Mouse (Mus musculus) liver, embryonic 13.5 days (tissue): ENCODE results near the gene Fryl. TPM values are rescaled to one million over a fixed set of nuclear protein-coding genes. Genes with fewer than 3 reads are reported as not detected.

Experiments used
- ATAC-seq: fragments of 200-750 bp; cut with Nextera tagmentation; 2 replicates; pipeline ENCODE4 v1.8.0; 2017; ENCODE audit warnings: low read depth, mild to moderate bottlenecking, moderate number of reproducible peaks, moderate library complexity
- DNase-seq: peaks from one replicate; pipeline ENCODE4 v3.0.0; 2022
- H3K27ac ChIP-seq: fragments of 300-500 bp; sonication (generic); 2 replicates; pipeline ENCODE4 v1.5.1; 2015; ENCODE audit warnings: moderate library complexity, mild to moderate bottlenecking, inconsistent platforms
- H3K27me3 ChIP-seq: fragments of 300-500 bp; sonication (generic); 2 replicates; pipeline ENCODE4 v1.6.1; 2015; ENCODE audit warnings: mild to moderate bottlenecking, inconsistent platforms
- H3K36me3 ChIP-seq: fragments of 300-500 bp; sonication (generic); 2 replicates; pipeline ENCODE4 v1.6.1; 2015; ENCODE audit warnings: mild to moderate bottlenecking, inconsistent platforms
- H3K4me1 ChIP-seq: fragments of 300-500 bp; sonication (generic); replicated peaks from 2 replicates; pipeline ENCODE4 v1.6.1; 2015; ENCODE audit warnings: inconsistent platforms
- H3K4me2 ChIP-seq: fragments of 300-500 bp; sonication (generic); 2 replicates; pipeline ENCODE4 v1.6.1; 2015; ENCODE audit warnings: inconsistent platforms, mild to moderate bottlenecking, moderate library complexity
- H3K4me3 ChIP-seq: fragments of 300-500 bp; sonication (generic); replicated peaks from 2 replicates; pipeline ENCODE4 v1.5.1; 2015; ENCODE audit warnings: mild to moderate bottlenecking, inconsistent platforms
- H3K9ac ChIP-seq: fragments of 300-500 bp; sonication (generic); 2 replicates; pipeline ENCODE4 v1.6.1; 2015; ENCODE audit warnings: mild to moderate bottlenecking, inconsistent platforms
- H3K9me3 ChIP-seq: fragments of 300-500 bp; sonication (generic); replicated peaks from 2 replicates; pipeline ENCODE4 v1.6.1; 2016; ENCODE audit warnings: inconsistent platforms
- WGBS: fragments of 180-500 bp; shearing (Covaris S2); methylation state at CpG from one replicate; pipeline ENCODE4 v1.1.7; 2015; ENCODE audit not compliant: insufficient replicate concordance; 5-methylcytosine and 5-hydroxymethylcytosine counted together
- polyA plus RNA-seq: library from polyadenylated mRNA; unstranded; fragments of >200 nt; fragmentation: Nextera tagmentation; extraction: Ambion mirVana; gene quantifications from 2 replicates; pipeline ENCODE4 v1.2.1, GENCODE M21; 2015

Fryl gene
- polyA plus RNA-seq, 1 experiment from 2014 or later, result 44.5 TPM

GRCm38 (mm10) chr5:73284046-73284445 lies 27.6 kb upstream of the Fryl start:
- Histone ChIP-seq H3K27me3 (no peaks in the 10 kb centered on the region), H3K4me2 (no peak overlapping the region), H3K27ac (no peak overlapping the region), H3K4me3 (no peak overlapping the region), H3K36me3 (no peaks in the 10 kb centered on the region), H3K4me1 (peaks cover 20% of the 10 kb centered on the region), H3K9ac (no peak overlapping the region), H3K9me3 (no peaks in the 10 kb centered on the region)
- DNase-seq, result no peak
- no peak for ATAC-seq

DNA sequence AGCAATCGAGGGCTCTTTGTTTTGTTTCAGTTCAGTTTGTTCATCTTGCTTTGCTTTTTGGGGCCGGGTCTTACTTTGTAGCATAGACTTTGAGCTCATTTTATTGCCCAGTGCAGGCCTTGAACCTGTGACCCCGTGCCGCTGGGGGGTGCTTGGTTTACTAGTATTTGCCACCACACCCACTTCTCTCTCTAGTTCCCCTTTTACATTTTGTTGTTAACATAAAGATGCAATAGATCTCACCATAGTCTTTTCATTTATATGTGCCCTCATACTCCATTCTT lies 24.1 kb upstream of the Fryl start:
- Histone ChIP-seq H3K9ac (no peak overlapping the region), H3K9me3 (no peaks in the 10 kb centered on the region), H3K27me3 (peaks cover 6% of the 10 kb centered on the region; the same call in 1 of the 2 replicates), H3K36me3 (no peaks in the 10 kb centered on the region), H3K27ac (no peak overlapping the region), H3K4me1 (peaks cover 12% of the 10 kb centered on the region), H3K4me3 (no peak overlapping the region), H3K4me2 (no peak overlapping the region)
- no peak for ATAC-seq
- DNase-seq, result no peak
- 59% methylated on average over 4 of the region's 4 CpGs for WGBS

GRCm38 (mm10) chr5:73279732-73280566 lies 23.5 kb upstream of the Fryl start:
- Histone ChIP-seq H3K27ac (no peak overlapping the region), H3K9me3 (no peaks in the 10 kb centered on the region), H3K4me2 (no peak overlapping the region), H3K9ac (no peak overlapping the region), H3K4me3 (no peak overlapping the region), H3K4me1 (peaks cover 12% of the 10 kb centered on the region), H3K36me3 (no peaks in the 10 kb centered on the region), H3K27me3 (peaks cover 7% of the 10 kb centered on the region; the same call in 1 of the 2 replicates)
- 55% methylated on average over 4 of the region's 4 CpGs for WGBS
- ATAC-seq (no peak), DNase-seq (no peak)

DNA sequence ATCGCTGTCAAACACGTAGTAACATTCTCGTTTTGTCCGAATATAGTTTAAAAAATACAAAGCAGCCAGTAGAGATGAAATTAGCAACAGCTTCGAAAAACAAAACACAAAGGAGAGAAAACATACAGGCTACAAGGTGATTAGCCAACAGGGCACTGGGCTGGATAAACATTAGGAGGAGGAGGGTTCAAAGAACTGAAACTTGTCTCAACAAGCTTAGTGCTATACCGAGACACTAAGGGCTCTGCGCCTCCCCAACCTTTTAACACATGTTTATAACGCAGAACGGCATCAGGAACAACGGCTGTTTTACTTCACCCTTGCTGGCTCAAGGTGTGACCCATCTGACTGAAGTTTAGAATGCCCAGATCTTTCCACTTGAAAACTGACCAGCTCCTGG lies 22.8 kb upstream of the Fryl start:
- H3K36me3 ChIP-seq, result no peaks in the 10 kb centered on the region
- no peak overlapping the region for H3K4me2 ChIP-seq
- 73% methylated on average over 10 of the region's 10 CpGs for WGBS
- no peak overlapping the region for H3K4me3 ChIP-seq
- H3K4me1 ChIP-seq, result peaks cover 12% of the 10 kb centered on the region
- H3K9me3 ChIP-seq, result no peaks in the 10 kb centered on the region
- H3K9ac ChIP-seq, result no peak overlapping the region
- ATAC-seq, result no peak
- no peak for DNase-seq
- H3K27ac ChIP-seq, result no peak overlapping the region
- H3K27me3 ChIP-seq, result peaks cover 7% of the 10 kb centered on the region; the same call in 1 of the 2 replicates

DNA sequence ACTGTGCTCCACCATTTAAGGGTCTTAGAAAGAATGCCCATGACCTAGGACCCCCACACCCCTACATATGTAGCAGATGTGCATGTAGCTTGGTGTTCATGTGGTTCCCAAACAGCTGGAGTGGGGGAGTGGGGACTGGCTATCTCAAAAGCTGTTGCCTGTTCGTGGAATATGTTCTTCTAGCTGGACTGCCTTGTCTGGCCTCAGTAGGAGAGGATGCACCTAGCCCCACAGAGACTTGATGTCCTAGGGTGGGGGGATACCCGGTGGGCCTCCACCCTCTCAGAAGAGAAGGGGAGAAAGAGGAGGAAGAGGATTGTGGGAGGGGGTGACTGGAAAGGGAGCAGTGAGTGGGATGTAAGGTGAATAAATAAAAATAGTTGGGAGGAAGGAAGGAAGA lies 18.5 kb upstream of the Fryl start:
- Histone ChIP-seq H3K36me3 (no peaks in the 10 kb centered on the region), H3K4me2 (no peak overlapping the region), H3K9me3 (no peaks in the 10 kb centered on the region), H3K27ac (no peak overlapping the region), H3K4me3 (no peak overlapping the region), H3K9ac (no peak overlapping the region), H3K27me3 (peaks cover 7% of the 10 kb centered on the region; the same call in 1 of the 2 replicates), H3K4me1 (peaks cover 7% of the 10 kb centered on the region)
- ATAC-seq (no peak), DNase-seq (no peak)
- 45% methylated on average over 2 of the region's 2 CpGs for WGBS

DNA sequence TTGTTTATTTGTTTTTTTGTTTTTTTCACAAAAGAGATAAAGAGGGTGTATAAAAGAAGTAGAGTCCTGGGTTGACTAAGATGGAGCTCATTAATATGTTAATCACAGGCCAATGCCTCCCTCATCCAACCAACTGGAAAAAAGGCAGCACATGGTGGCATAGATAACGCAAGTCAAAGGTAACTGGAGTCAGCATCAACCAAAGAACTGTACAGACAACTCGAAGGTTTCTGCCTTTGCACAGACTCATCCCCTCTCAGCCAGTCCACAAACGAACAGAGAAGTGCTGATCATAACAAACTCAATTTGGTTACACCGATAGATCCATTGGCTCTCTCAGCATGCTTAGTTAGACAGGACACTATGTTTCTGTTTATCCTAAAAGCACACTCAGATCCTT lies 16.8 kb upstream of the Fryl start:
- DNase-seq (no peak), ATAC-seq (no peak)
- H3K9ac ChIP-seq, result no peak overlapping the region
- H3K27me3 ChIP-seq, result peaks cover 4% of the 10 kb centered on the region; the same call in 1 of the 2 replicates
- H3K27ac ChIP-seq, result no peak overlapping the region
- no peak overlapping the region for H3K4me3 ChIP-seq
- H3K9me3 ChIP-seq, result no peaks in the 10 kb centered on the region
- H3K4me1 ChIP-seq, result no peaks in the 10 kb centered on the region
- 68% methylated on average over 4 of the region's 4 CpGs for WGBS
- no peak overlapping the region for H3K4me2 ChIP-seq
- no peaks in the 10 kb centered on the region for H3K36me3 ChIP-seq

DNA sequence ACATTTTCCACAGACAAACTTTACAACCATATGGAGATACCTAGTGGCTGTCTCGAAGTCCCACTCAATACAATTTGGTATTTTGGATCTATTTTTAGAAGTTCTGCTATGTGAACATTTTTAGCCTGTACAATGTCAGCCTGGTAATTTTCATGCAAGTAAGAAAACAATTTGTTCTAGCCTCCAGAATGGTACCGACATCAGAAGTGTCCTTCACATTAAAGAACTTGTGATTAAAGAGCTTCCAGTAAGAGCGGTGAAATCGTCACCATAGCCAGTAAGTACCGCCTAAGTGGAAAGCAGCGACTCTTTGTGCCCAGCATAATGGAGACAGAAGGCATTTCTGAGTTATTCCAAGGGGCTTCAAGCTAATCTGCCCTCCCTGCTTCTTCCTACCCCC lies 14.2 kb upstream of the Fryl start:
- Histone ChIP-seq H3K9ac (no peak overlapping the region), H3K4me3 (no peak overlapping the region), H3K36me3 (no peaks in the 10 kb centered on the region), H3K9me3 (no peaks in the 10 kb centered on the region), H3K4me1 (no peaks in the 10 kb centered on the region), H3K4me2 (no peak overlapping the region), H3K27me3 (peaks cover 1% of the 10 kb centered on the region; the same call in 1 of the 2 replicates), H3K27ac (no peak overlapping the region)
- ATAC-seq, result no peak
- DNase-seq, result no peak
- 73% methylated on average over 6 of the region's 6 CpGs for WGBS

GRCm38 (mm10) chr5:73268636-73269213 lies 12.3 kb upstream of the Fryl start:
- no peak overlapping the region for H3K27ac ChIP-seq
- H3K36me3 ChIP-seq, result no peaks in the 10 kb centered on the region
- H3K4me2 ChIP-seq, result no peak overlapping the region
- H3K9me3 ChIP-seq, result no peaks in the 10 kb centered on the region
- ATAC-seq, result no peak
- 72% methylated on average over 11 of the region's 11 CpGs for WGBS
- no peaks in the 10 kb centered on the region for H3K27me3 ChIP-seq
- no peak overlapping the region for H3K4me3 ChIP-seq
- DNase-seq, result no peak
- no peak overlapping the region for H3K9ac ChIP-seq
- H3K4me1 ChIP-seq, result no peaks in the 10 kb centered on the region

GRCm38 (mm10) chr5:73265460-73265859 lies 9.0 kb upstream of the Fryl start:
- 56% methylated on average over 5 of the region's 5 CpGs for WGBS
- no peak overlapping the region for H3K27ac ChIP-seq
- no peaks in the 10 kb centered on the region for H3K36me3 ChIP-seq
- H3K4me1 ChIP-seq, result no peaks in the 10 kb centered on the region
- H3K9ac ChIP-seq, result no peak overlapping the region
- DNase-seq (no peak), ATAC-seq (no peak)
- no peaks in the 10 kb centered on the region for H3K27me3 ChIP-seq
- H3K4me3 ChIP-seq, result no peak overlapping the region
- no peak overlapping the region for H3K4me2 ChIP-seq
- no peaks in the 10 kb centered on the region for H3K9me3 ChIP-seq

- Histone ChIP-seq H3K4me3 (no peak overlapping the region), H3K9ac (no peak overlapping the region), H3K27ac (no peak overlapping the region), H3K4me1 (0 out of 2 replicates have a peak, but pooled peaks cover under 1% of the 10 kb centered on the region), H3K27me3 (no peaks in the 10 kb centered on the region), H3K36me3 (no peaks in the 10 kb centered on the region), H3K9me3 (no peaks in the 10 kb centered on the region), H3K4me2 (no peak overlapping the region)
- no peak for ATAC-seq
- no peak for DNase-seq
- 84% methylated on average over 3 of the region's 5 CpGs for WGBS
These were observed 7.7 kb upstream of the Fryl start for GRCm38 (mm10) chr5:73264122-73264521.

- Histone ChIP-seq H3K9me3 (no peaks in the 10 kb centered on the region), H3K27me3 (no peaks in the 10 kb centered on the region), H3K36me3 (no peaks in the 10 kb centered on the region), H3K4me1 (peaks cover 43% of the 10 kb centered on the region), H3K27ac (peak overlapping the region; percentile 80; the same call in 1 of the 2 replicates), H3K4me3 (peak overlapping the region; percentile 65), H3K9ac (peak overlapping the region; percentile 67), H3K4me2 (peak overlapping the region; percentile 81)
- DNase-seq (no peak), ATAC-seq (no peak)
- 24% methylated on average over 8 of the region's 8 CpGs for WGBS
These were observed 1.3 kb upstream of the Fryl start for GRCm38 (mm10) chr5:73257723-73258122.

- no peak for ATAC-seq
These were observed 677 bp upstream of the Fryl start for GRCm38 (mm10) chr5:73257096-73257495.

More at GRCm38 (mm10) chr5:73257096-73257495, 677 bp upstream of the Fryl start:
- Histone ChIP-seq H3K4me2 (peak overlapping the region; percentile 81), H3K9me3 (no peaks in the 10 kb centered on the region), H3K4me1 (peaks cover 50% of the 10 kb centered on the region), H3K9ac (peak overlapping the region; percentile 67), H3K27me3 (no peaks in the 10 kb centered on the region), H3K27ac (peak overlapping the region; percentile 80), H3K36me3 (no peaks in the 10 kb centered on the region), H3K4me3 (peak overlapping the region; percentile 65)
- DNase-seq, result no peak
- WGBS, result 1% methylated on average over 11 of the region's 11 CpGs
